Mouse (Mus musculus): Measurements from ENCODE around the gene Ctnnbl1. TPM values are rescaled to one million over a fixed set of nuclear protein-coding genes. Genes with fewer than 3 reads are reported as not detected.
A peak's percentile ranks its signal among the peaks of the same experiment; 100 is the strongest.

Ctnnbl1 gene
- polyA plus RNA-seq, 1 experiment from 2014 or later = 82.3 TPM

- Histone ChIP-seq H3K9me3 (replicated peaks) (no peaks in the 10 kb centered on the region), H3K4me1 (no peaks in the 10 kb centered on the region), H3K9ac (no peak overlapping the region), H3K36me3 (peaks cover 16% of the 10 kb centered on the region), H3K4me3 (no peak overlapping the region), H3K4me2 (replicated peaks) (no peak overlapping the region), H3K27me3 (no peaks in the 10 kb centered on the region), H3K27ac (no peak overlapping the region)
- no peak for ATAC-seq (ENCODE audit: low FRiP score)
- WGBS = 89% methylated on average over 3 of the region's 3 CpGs
Measured at GRCm38 (mm10) chr2:157867126-157867525, 129.9 kb downstream of the Ctnnbl1 start.

- ATAC-seq (ENCODE audit: low FRiP score) = no peak
- Histone ChIP-seq H3K9ac (no peak overlapping the region), H3K4me1 (no peaks in the 10 kb centered on the region), H3K36me3 (peaks cover 22% of the 10 kb centered on the region), H3K4me2 (replicated peaks) (no peak overlapping the region), H3K4me3 (no peak overlapping the region), H3K9me3 (replicated peaks) (no peaks in the 10 kb centered on the region), H3K27me3 (no peaks in the 10 kb centered on the region), H3K27ac (no peak overlapping the region)
- WGBS = 86% methylated on average over 6 of the region's 6 CpGs
Measured at GRCm38 (mm10) chr2:157870247-157870646, 133.0 kb downstream of the Ctnnbl1 start.

GRCm38 (mm10) chr2:157873223-157873622, 136.0 kb downstream of the Ctnnbl1 start:
- no peaks in the 10 kb centered on the region for H3K27me3 ChIP-seq
- no peak overlapping the region for H3K4me2 ChIP-seq (replicated peaks)
- H3K27ac ChIP-seq = no peak overlapping the region
- H3K36me3 ChIP-seq = peaks cover 22% of the 10 kb centered on the region
- H3K4me1 ChIP-seq = no peaks in the 10 kb centered on the region
- H3K9me3 ChIP-seq (replicated peaks) = no peaks in the 10 kb centered on the region
- no peak overlapping the region for H3K9ac ChIP-seq
- 81% methylated on average over 6 of the region's 6 CpGs for WGBS
- H3K4me3 ChIP-seq = no peak overlapping the region
- no peak for ATAC-seq (ENCODE audit: low FRiP score)

- no peak for ATAC-seq (ENCODE audit: low FRiP score)
- WGBS = 82% methylated on average over 1 of the region's 1 CpGs
Measured at GRCm38 (mm10) chr2:157873691-157874090, 136.5 kb downstream of the Ctnnbl1 start.

GRCm38 (mm10) chr2:157875111-157875510, 137.9 kb downstream of the Ctnnbl1 start:
- Histone ChIP-seq H3K27ac (no peak overlapping the region), H3K4me3 (no peak overlapping the region), H3K9me3 (replicated peaks) (no peaks in the 10 kb centered on the region), H3K9ac (no peak overlapping the region), H3K4me1 (no peaks in the 10 kb centered on the region), H3K27me3 (no peaks in the 10 kb centered on the region), H3K4me2 (replicated peaks) (no peak overlapping the region), H3K36me3 (peaks cover 19% of the 10 kb centered on the region)
- 74% methylated on average over 8 of the region's 8 CpGs for WGBS
- ATAC-seq (ENCODE audit: low FRiP score) = no peak

More at GRCm38 (mm10) chr2:157873691-157874090, 136.5 kb downstream of the Ctnnbl1 start:
- H3K4me2 ChIP-seq (replicated peaks) = no peak overlapping the region
- no peak overlapping the region for H3K27ac ChIP-seq
- no peak overlapping the region for H3K4me3 ChIP-seq
- H3K9me3 ChIP-seq (replicated peaks) = no peaks in the 10 kb centered on the region
- H3K36me3 ChIP-seq = peaks cover 22% of the 10 kb centered on the region
- H3K4me1 ChIP-seq = no peaks in the 10 kb centered on the region
- no peaks in the 10 kb centered on the region for H3K27me3 ChIP-seq
- H3K9ac ChIP-seq = no peak overlapping the region

- H3K27me3 ChIP-seq = no peaks in the 10 kb centered on the region
- WGBS = 95% methylated on average over 3 of the region's 3 CpGs
- no peak overlapping the region for H3K27ac ChIP-seq
- no peaks in the 10 kb centered on the region for H3K9me3 ChIP-seq (replicated peaks)
- H3K4me2 ChIP-seq (replicated peaks) = no peak overlapping the region
- 0 out of 2 replicates have a peak, but pooled peaks cover 3% of the 10 kb centered on the region for H3K36me3 ChIP-seq
- no peak for ATAC-seq (ENCODE audit: low FRiP score)
- no peak overlapping the region for H3K9ac ChIP-seq
- peaks cover 18% of the 10 kb centered on the region for H3K4me1 ChIP-seq
- H3K4me3 ChIP-seq = no peak overlapping the region
Measured at GRCm38 (mm10) chr2:157877394-157877793, 140.2 kb downstream of the Ctnnbl1 start.

GRCm38 (mm10) chr2:157877967-157878366, 140.8 kb downstream of the Ctnnbl1 start:
- WGBS = 70% methylated on average over 5 of the region's 5 CpGs
- H3K9me3 ChIP-seq (replicated peaks) = no peaks in the 10 kb centered on the region
- no peaks in the 10 kb centered on the region for H3K27me3 ChIP-seq
- no peak overlapping the region for H3K4me2 ChIP-seq (replicated peaks)
- H3K27ac ChIP-seq = no peak overlapping the region
- no peak overlapping the region for H3K9ac ChIP-seq
- no peak for ATAC-seq (ENCODE audit: low FRiP score)
- H3K4me1 ChIP-seq = peaks cover 21% of the 10 kb centered on the region
- no peak overlapping the region for H3K4me3 ChIP-seq
- H3K36me3 ChIP-seq = 0 out of 2 replicates have a peak, but pooled peaks cover 2% of the 10 kb centered on the region

GRCm38 (mm10) chr2:157881939-157882338, 144.7 kb downstream of the Ctnnbl1 start:
- peaks cover 37% of the 10 kb centered on the region for H3K4me1 ChIP-seq
- peak overlapping the region; percentile 60 for H3K27ac ChIP-seq
- no peak overlapping the region for H3K4me2 ChIP-seq (replicated peaks)
- H3K27me3 ChIP-seq = no peaks in the 10 kb centered on the region
- 24% methylated on average over 11 of the region's 11 CpGs for WGBS
- H3K9me3 ChIP-seq (replicated peaks) = no peaks in the 10 kb centered on the region
- no peak overlapping the region for H3K4me3 ChIP-seq
- H3K9ac ChIP-seq = no peak overlapping the region
- peak; percentile 38; the same call in 1 of the 2 replicates for ATAC-seq (ENCODE audit: low FRiP score)
- H3K36me3 ChIP-seq = peaks cover 17% of the 10 kb centered on the region

GRCm38 (mm10) chr2:157887275-157888025, 150.2 kb downstream of the Ctnnbl1 start:
- no peaks in the 10 kb centered on the region for H3K9me3 ChIP-seq (replicated peaks)
- H3K4me1 ChIP-seq = peaks cover 50% of the 10 kb centered on the region
- peak overlapping the region; percentile 66 for H3K27ac ChIP-seq
- H3K36me3 ChIP-seq = peaks cover 26% of the 10 kb centered on the region
- no peak overlapping the region for H3K9ac ChIP-seq
- no peak overlapping the region for H3K4me2 ChIP-seq (replicated peaks)
- 15% methylated on average over 10 of the region's 10 CpGs for WGBS
- H3K27me3 ChIP-seq = no peaks in the 10 kb centered on the region
- ATAC-seq (ENCODE audit: low FRiP score) = peak; percentile 37; the same call in 1 of the 2 replicates
- no peak overlapping the region for H3K4me3 ChIP-seq

- no peaks in the 10 kb centered on the region for H3K27me3 ChIP-seq
- H3K4me3 ChIP-seq = no peak overlapping the region
- H3K9ac ChIP-seq = no peak overlapping the region
- H3K9me3 ChIP-seq (replicated peaks) = no peaks in the 10 kb centered on the region
- no peak overlapping the region for H3K27ac ChIP-seq
- peaks cover 39% of the 10 kb centered on the region for H3K4me1 ChIP-seq
- ATAC-seq (ENCODE audit: low FRiP score) = no peak
- 78% methylated on average over 6 of the region's 6 CpGs for WGBS
- no peak overlapping the region for H3K4me2 ChIP-seq (replicated peaks)
- peaks cover 9% of the 10 kb centered on the region; the same call in 1 of the 2 replicates for H3K36me3 ChIP-seq
Measured at GRCm38 (mm10) chr2:157891166-157891565, 154.0 kb downstream of the Ctnnbl1 start.

GRCm38 (mm10) chr2:157897131-157897530, 159.9 kb downstream of the Ctnnbl1 start:
- H3K4me1 ChIP-seq = peaks cover 2% of the 10 kb centered on the region; the same call in 1 of the 2 replicates
- no peak overlapping the region for H3K4me3 ChIP-seq
- H3K27me3 ChIP-seq = peaks cover 11% of the 10 kb centered on the region; the same call in 1 of the 2 replicates
- H3K36me3 ChIP-seq = no peaks in the 10 kb centered on the region
- WGBS = 82% methylated on average over 4 of the region's 4 CpGs
- no peak overlapping the region for H3K9ac ChIP-seq
- 0 out of 2 replicates have a peak, but pooled peaks have one; percentile 23 for ATAC-seq (ENCODE audit: low FRiP score)
- no peak overlapping the region for H3K4me2 ChIP-seq (replicated peaks)
- no peaks in the 10 kb centered on the region for H3K9me3 ChIP-seq (replicated peaks)
- H3K27ac ChIP-seq = no peak overlapping the region

- peaks cover 44% of the 10 kb centered on the region for H3K27me3 ChIP-seq
- peak overlapping the region; percentile 65 for H3K4me2 ChIP-seq (replicated peaks)
- no peaks in the 10 kb centered on the region for H3K36me3 ChIP-seq
- peaks cover 35% of the 10 kb centered on the region for H3K4me1 ChIP-seq
- no peak for ATAC-seq (ENCODE audit: low FRiP score)
- no peak overlapping the region for H3K9ac ChIP-seq
- WGBS = 1% methylated on average over 16 of the region's 16 CpGs
- no peak overlapping the region for H3K27ac ChIP-seq
- peak overlapping the region; percentile 55; the same call in 1 of the 2 replicates for H3K4me3 ChIP-seq
- H3K9me3 ChIP-seq (replicated peaks) = no peaks in the 10 kb centered on the region
Measured at GRCm38 (mm10) chr2:157913204-157913636, 176.0 kb downstream of the Ctnnbl1 start.
